Mouse (Mus musculus): ENCODE measurements around the gene Ift122. TPM values are rescaled to one million over a fixed set of nuclear protein-coding genes. Genes with fewer than 3 reads are reported as not detected.

Gene Ift122
- polyA plus RNA-seq, 1 experiment = 3.0 TPM

GRCm38 (mm10) chr6:115972083-115972764 is 119.0 kb downstream of the Ift122 start:
- peaks cover 17% of the 10 kb centered on the region for H3K4me1 ChIP-seq (ENCODE audit: control insufficient read depth, insufficient read depth, insufficient read length, low read length)
- WGBS = 76% methylated on average over 7 of the region's 7 CpGs
- no peak for TF ChIP-seq POLR2A (IDR thresholded peaks at IDR 0.05; ENCODE audit: low read depth, low read length)
- TF ChIP-seq CTCF (IDR thresholded peaks at IDR 0.05; ENCODE audit: extremely low read depth, insufficient read length, insufficient replicate concordance, low read depth, low read length) = no peak
- H3K36me3 ChIP-seq (ENCODE audit: control insufficient read depth, insufficient read depth, low read length) = no peaks in the 10 kb centered on the region
- H3K4me3 ChIP-seq (ENCODE audit: low read depth, low read length) = no peak overlapping the region
- no peaks in the 10 kb centered on the region for H3K27me3 ChIP-seq (ENCODE audit: control insufficient read depth, insufficient read depth, low read length)
- H3K27ac ChIP-seq (ENCODE audit: insufficient read depth, low read depth, low read length) = no peak overlapping the region

GRCm38 (mm10) chr6:115973139-115973875 is 120.0 kb downstream of the Ift122 start:
- TF ChIP-seq CTCF (IDR thresholded peaks at IDR 0.05; ENCODE audit: extremely low read depth, insufficient read length, insufficient replicate concordance, low read depth, low read length) (no peak), POLR2A (IDR thresholded peaks at IDR 0.05; ENCODE audit: low read depth, low read length) (no peak)
- no peaks in the 10 kb centered on the region for H3K36me3 ChIP-seq (ENCODE audit: control insufficient read depth, insufficient read depth, low read length)
- H3K4me1 ChIP-seq (ENCODE audit: control insufficient read depth, insufficient read depth, insufficient read length, low read length) = peaks cover 9% of the 10 kb centered on the region
- no peaks in the 10 kb centered on the region for H3K27me3 ChIP-seq (ENCODE audit: control insufficient read depth, insufficient read depth, low read length)
- no peak overlapping the region for H3K27ac ChIP-seq (ENCODE audit: insufficient read depth, low read depth, low read length)
- H3K4me3 ChIP-seq (ENCODE audit: low read depth, low read length) = no peak overlapping the region
- 81% methylated on average over 15 of the region's 15 CpGs for WGBS

- no peaks in the 10 kb centered on the region for H3K36me3 ChIP-seq (ENCODE audit: control insufficient read depth, insufficient read depth, low read length)
- H3K27me3 ChIP-seq (ENCODE audit: control insufficient read depth, insufficient read depth, low read length) = no peaks in the 10 kb centered on the region
- WGBS = 81% methylated on average over 16 of the region's 16 CpGs
- no peak overlapping the region for H3K27ac ChIP-seq (ENCODE audit: insufficient read depth, low read depth, low read length)
- peaks cover 5% of the 10 kb centered on the region for H3K4me1 ChIP-seq (ENCODE audit: control insufficient read depth, insufficient read depth, insufficient read length, low read length)
- no peak for TF ChIP-seq POLR2A (IDR thresholded peaks at IDR 0.05; ENCODE audit: low read depth, low read length)
- TF ChIP-seq CTCF (IDR thresholded peaks at IDR 0.05; ENCODE audit: extremely low read depth, insufficient read length, insufficient replicate concordance, low read depth, low read length) = no peak
- H3K4me3 ChIP-seq (ENCODE audit: low read depth, low read length) = no peak overlapping the region
Measured at GRCm38 (mm10) chr6:115973881-115974662, 120.8 kb downstream of the Ift122 start.

GRCm38 (mm10) chr6:115975606-115976005 is 122.3 kb downstream of the Ift122 start:
- WGBS = 73% methylated on average over 8 of the region's 8 CpGs
- Histone ChIP-seq H3K4me1 (ENCODE audit: control insufficient read depth, insufficient read depth, insufficient read length, low read length) (peaks cover 5% of the 10 kb centered on the region), H3K27me3 (ENCODE audit: control insufficient read depth, insufficient read depth, low read length) (no peaks in the 10 kb centered on the region), H3K27ac (ENCODE audit: insufficient read depth, low read depth, low read length) (no peak overlapping the region), H3K36me3 (ENCODE audit: control insufficient read depth, insufficient read depth, low read length) (no peaks in the 10 kb centered on the region), H3K4me3 (ENCODE audit: low read depth, low read length) (no peak overlapping the region)
- TF ChIP-seq CTCF (IDR thresholded peaks at IDR 0.05; ENCODE audit: extremely low read depth, insufficient read length, insufficient replicate concordance, low read depth, low read length) (no peak), POLR2A (IDR thresholded peaks at IDR 0.05; ENCODE audit: low read depth, low read length) (no peak)

Other genes with a start within 250 kb of the Ift122 start
- gene Raf1, start 176.8 kb upstream of the Ift122 start, polyA plus RNA-seq (2012; rRNA removed) = 42.8 and 81.6 TPM in 2 replicates
- gene Tmem40, start 91.1 kb upstream of the Ift122 start, polyA plus RNA-seq (2012; rRNA removed) = 0.17 TPM in 1 of 2 replicates, not detected in the other
- 2.1 and 3.4 TPM in 2 replicates for gene Cand2, start 78.9 kb upstream of the Ift122 start, polyA plus RNA-seq (2012; rRNA removed)
- 364 and 436 TPM in 2 replicates for gene Rpl32, start 44.7 kb upstream of the Ift122 start, polyA plus RNA-seq (2012; rRNA removed)
- gene Efcab12, start 15.1 kb upstream of the Ift122 start, polyA plus RNA-seq (2012; rRNA removed) = 0.04 TPM in 2 replicates
- gene Mbd4, start 99 bp upstream of the Ift122 start, polyA plus RNA-seq (2012; rRNA removed) = 0.19 and 0.57 TPM in 2 replicates
- gene Rho, start 78.3 kb downstream of the Ift122 start, polyA plus RNA-seq (2012; rRNA removed) = 0.27 and 0.35 TPM in 2 replicates
- gene H1foo, start 91.5 kb downstream of the Ift122 start, polyA plus RNA-seq (2012; rRNA removed) = not detected in 2 replicates
- gene Plxnd1, start 141.5 kb downstream of the Ift122 start, polyA plus RNA-seq (2012; rRNA removed) = 26.2 TPM in 2 replicates

All from small intestine, adult 2 months (tissue).